Mouse (Mus musculus): ENCODE results near the gene Neurod4.

The Neurod4 gene

GRCm38 (mm10) chr10:130234576-130234975, 45.5 kb downstream of the Neurod4 start:
- in situ Hi-C loops (cut with MseI, MboI) = loop anchor here in 1 of 2 experiments (5.0 kb wide), 1 partner anchor 63 kb away; no protein-coding TSS in a partner anchor

- in situ Hi-C loops (cut with MseI, MboI) = loop anchor here in 1 of 2 experiments (5.0 kb wide), 1 partner anchor 65 kb away; no protein-coding TSS in a partner anchor
Measured at GRCm38 (mm10) chr10:130232117-130232516, 47.9 kb downstream of the Neurod4 start.

- in situ Hi-C loops (cut with MseI, MboI) = loop anchor here in 1 of 2 experiments (5.0 kb wide), 1 partner anchor 68 kb away; no protein-coding TSS in a partner anchor
Measured at GRCm38 (mm10) chr10:130229584-130229983, 50.5 kb downstream of the Neurod4 start.

- in situ Hi-C loops (cut with MseI, MboI) = loop anchor here in 1 of 2 experiments (5.0 kb wide), 1 partner anchor 69 kb away; no protein-coding TSS in a partner anchor
Measured at GRCm38 (mm10) chr10:130228246-130228645, 51.8 kb downstream of the Neurod4 start.

- in situ Hi-C loops (cut with MseI, MboI) = loop anchor here in 1 of 2 experiments (5.0 kb wide), 1 partner anchor 72 kb away; no protein-coding TSS in a partner anchor
Measured at GRCm38 (mm10) chr10:130225034-130225433, 55.0 kb downstream of the Neurod4 start.

All from mouse trophoblast stem cell (cell line).